Mouse (Mus musculus) lung, adult 2 months (tissue): Measurements from ENCODE around the gene Papss2. TPM values are rescaled to one million over a fixed set of nuclear protein-coding genes. Genes with fewer than 3 reads are reported as not detected.
"Not testable (repeated sequence)": the region's sequence is repeated elsewhere in the genome, so short reads cannot be mapped to it uniquely, and the experiment has no call there.

Source experiments
- DNase-seq: peaks from one replicate; pipeline ENCODE4 v3.0.0; 2022
- H3K4me1 ChIP-seq: fragments of 200-500 bp; 2 replicates; pipeline ENCODE4 v1.6.1; 2011; ENCODE audit warnings: low read length; ENCODE audit not compliant: control insufficient read depth, insufficient read depth
- H3K4me3 ChIP-seq: fragments of 200-500 bp; replicated peaks from 2 replicates; pipeline ENCODE3; 2011; ENCODE audit warnings: low read depth, mild to moderate bottlenecking, control low read depth, low read length; ENCODE audit errors: extremely low read depth
- CTCF ChIP-seq: fragments of 200-500 bp; IDR thresholded peaks from 2 replicates; pipeline ENCODE4 v1.5.1; 2011; ENCODE audit warnings: mild to moderate bottlenecking, low read length, control low read depth; ENCODE audit not compliant: insufficient read depth
- POLR2A ChIP-seq: fragments of 200-500 bp; IDR thresholded peaks from 2 replicates; pipeline ENCODE4 v1.6.1; 2011; ENCODE audit warnings: low read depth, mild to moderate bottlenecking, control low read depth, low read length, borderline replicate concordance; ENCODE audit errors: extremely low read depth
- whole genome bisulfite sequencing: fragments of 180-500 bp; shearing (Covaris S2); methylation state at CpG from one replicate; pipeline ENCODE4 v1.1.7; 2018; 5-methylcytosine and 5-hydroxymethylcytosine counted together
- polyA plus RNA-seq: library from polyadenylated mRNA; depleted of rRNA; stranded (reverse); fragments of >200 nt; gene quantifications from 2 replicates; pipeline ENCODE4 v1.2.3, GENCODE M21; 2012

Papss2 gene
- polyA plus RNA-seq, 1 experiment, result 7.9 TPM

GRCm38 (mm10) chr19:32687721-32688120 lies 92.1 kb downstream of the Papss2 start:
- no peaks in the 10 kb centered on the region for H3K4me1 ChIP-seq
- no peak for DNase-seq
- TF ChIP-seq CTCF (no peak), POLR2A (no peak)
- 84% methylated on average over 5 of the region's 5 CpGs for WGBS
- H3K4me3 ChIP-seq, result no peak overlapping the region

GRCm38 (mm10) chr19:32688227-32688626 lies 92.6 kb downstream of the Papss2 start:
- DNase-seq, H3K4me3 ChIP-seq, H3K4me1 ChIP-seq: not testable (repeated sequence)
- 70% methylated on average over 3 of the region's 3 CpGs for WGBS

- DNase-seq, result no peak
- TF ChIP-seq POLR2A, result no peak
- no peak for TF ChIP-seq CTCF
- no peaks in the 10 kb centered on the region for H3K4me1 ChIP-seq
- H3K4me3 ChIP-seq, result no peak overlapping the region
- 27% methylated on average over 6 of the region's 6 CpGs for WGBS
Observed at GRCm38 (mm10) chr19:32689724-32690123, 94.1 kb downstream of the Papss2 start.

GRCm38 (mm10) chr19:32696674-32697073 lies 101.1 kb downstream of the Papss2 start:
- Histone ChIP-seq H3K4me3 (no peak overlapping the region), H3K4me1 (no peaks in the 10 kb centered on the region)
- DNase-seq, result no peak
- WGBS, result 90% methylated on average over 2 of the region's 2 CpGs
- TF ChIP-seq POLR2A (no peak), CTCF (no peak)

GRCm38 (mm10) chr19:32702191-32702590 lies 106.6 kb downstream of the Papss2 start:
- WGBS, result 83% methylated on average over 3 of the region's 3 CpGs
- Histone ChIP-seq H3K4me1 (no peaks in the 10 kb centered on the region), H3K4me3 (no peak overlapping the region)
- DNase-seq, result no peak
- TF ChIP-seq POLR2A (no peak), CTCF (no peak)

GRCm38 (mm10) chr19:32708996-32709395 lies 113.4 kb downstream of the Papss2 start:
- WGBS, result 93% methylated on average over 5 of the region's 5 CpGs
- DNase-seq, result no peak
- Histone ChIP-seq H3K4me1 (peaks cover 2% of the 10 kb centered on the region), H3K4me3 (no peak overlapping the region)
- TF ChIP-seq CTCF (no peak), POLR2A (no peak)

GRCm38 (mm10) chr19:32710288-32710687 lies 114.7 kb downstream of the Papss2 start:
- no peak overlapping the region for H3K4me3 ChIP-seq
- DNase-seq, result no peak
- WGBS, result 44% methylated on average over 3 of the region's 3 CpGs
- no peak for TF ChIP-seq CTCF
- no peak for TF ChIP-seq POLR2A
- peaks cover 2% of the 10 kb centered on the region for H3K4me1 ChIP-seq

GRCm38 (mm10) chr19:32711761-32712541 lies 116.4 kb downstream of the Papss2 start:
- TF ChIP-seq CTCF (no peak), POLR2A (peak; percentile 95)
- WGBS, result under 1% methylated on average over 63 of the region's 63 CpGs
- Histone ChIP-seq H3K4me3 (peak overlapping the region; percentile 92), H3K4me1 (peaks cover 2% of the 10 kb centered on the region)
- DNase-seq, result peak; percentile 92

- TF ChIP-seq CTCF, result no peak
- no peak; the same call in 1 of the 2 replicates for TF ChIP-seq POLR2A
- peaks cover 2% of the 10 kb centered on the region for H3K4me1 ChIP-seq
- peak overlapping the region; percentile 92 for H3K4me3 ChIP-seq
- under 1% methylated on average over 11 of the region's 11 CpGs for WGBS
- DNase-seq, result no peak
Observed at GRCm38 (mm10) chr19:32712588-32713042, 117.0 kb downstream of the Papss2 start.

- no peak for TF ChIP-seq POLR2A
- TF ChIP-seq CTCF, result no peak
- no peak for DNase-seq
- WGBS, result 80% methylated on average over 3 of the region's 3 CpGs
Observed at GRCm38 (mm10) chr19:32713471-32713870, 117.9 kb downstream of the Papss2 start.

More at GRCm38 (mm10) chr19:32713471-32713870, 117.9 kb downstream of the Papss2 start:
- H3K4me1 ChIP-seq, result peaks cover 2% of the 10 kb centered on the region
- no peak overlapping the region for H3K4me3 ChIP-seq
